Mouse (Mus musculus) forebrain, embryonic 14.5 days (tissue): ENCODE measurements around the gene Ddx41. TPM values are rescaled to one million over a fixed set of nuclear protein-coding genes. Genes with fewer than 3 reads are reported as not detected.
A peak's percentile ranks its signal among the peaks of the same experiment; 100 is the strongest.

Experiments used
- ATAC-seq: fragments of 200-750 bp; cut with Nextera tagmentation; 2 replicates; pipeline ENCODE4 v1.8.0; 2017; ENCODE audit warnings: mild to moderate bottlenecking, moderate library complexity
- DNase-seq: peaks from one replicate; pipeline ENCODE4 v3.0.0-alpha.2; 2015; ENCODE audit warnings: low spot score
- H3K27ac ChIP-seq: fragments of 300-500 bp; sonication (generic); 2 replicates; pipeline ENCODE4 v1.5.1; 2014; ENCODE audit warnings: low read depth, mild to moderate bottlenecking, control low read depth, low read length, moderate library complexity
- H3K27me3 ChIP-seq: fragments of 300-500 bp; sonication (generic); replicated peaks from 2 replicates; pipeline ENCODE4 v1.6.1; 2014; ENCODE audit warnings: low read length, control low read depth, mixed read lengths; ENCODE audit not compliant: control insufficient read depth, insufficient read depth
- H3K36me3 ChIP-seq: fragments of 300-500 bp; sonication (generic); 2 replicates; pipeline ENCODE4 v1.6.1; 2014; ENCODE audit warnings: low read length, control low read depth; ENCODE audit not compliant: control insufficient read depth, insufficient read depth
- H3K4me1 ChIP-seq: fragments of 300-500 bp; sonication (generic); 2 replicates; pipeline ENCODE4 v1.6.1; 2014; ENCODE audit warnings: antibody characterized with exemption, low read length, control low read depth; ENCODE audit not compliant: control insufficient read depth, insufficient read depth
- H3K4me2 ChIP-seq: fragments of 300-500 bp; sonication (generic); 2 replicates; pipeline ENCODE4 v1.6.1; 2014; ENCODE audit warnings: mild to moderate bottlenecking, control low read depth, low read length
- H3K4me3 ChIP-seq: fragments of 300-500 bp; sonication (generic); 2 replicates; pipeline ENCODE4 v1.5.1; 2014; ENCODE audit warnings: low read depth, low read length, control low read depth
- H3K9ac ChIP-seq: fragments of 300-500 bp; sonication (generic); 2 replicates; pipeline ENCODE4 v1.6.1; 2014; ENCODE audit warnings: mild to moderate bottlenecking, low read length, control low read depth, moderate library complexity
- H3K9me3 ChIP-seq: fragments of 300-500 bp; sonication (generic); replicated peaks from 2 replicates; pipeline ENCODE4 v1.6.1; 2016; ENCODE audit warnings: low read length, control low read depth, mixed read lengths; ENCODE audit not compliant: control insufficient read depth
- WGBS: fragments of 180-500 bp; shearing (Covaris S2); extraction: QIAGEN DNeasy Blood & Tissue Kit; methylation state at CpG from one replicate; pipeline ENCODE4 v1.1.7; 2014; 5-methylcytosine and 5-hydroxymethylcytosine counted together
- polyA plus RNA-seq: library from polyadenylated mRNA; unstranded; fragments of >200 nt; fragmentation: Nextera tagmentation; extraction: Ambion mirVana; gene quantifications from 2 replicates; pipeline ENCODE4 v1.2.1, GENCODE M21; 2014

The Ddx41 gene
- polyA plus RNA-seq, 1 experiment from 2014 or later: 75.7 TPM

- DNase-seq (no peak), ATAC-seq (no peak)
- Histone ChIP-seq H3K9me3 (no peaks in the 10 kb centered on the region), H3K27ac (no peak overlapping the region), H3K27me3 (no peaks in the 10 kb centered on the region), H3K36me3 (peaks cover 98% of the 10 kb centered on the region), H3K4me2 (no peak overlapping the region), H3K4me1 (no peaks in the 10 kb centered on the region), H3K4me3 (no peak overlapping the region), H3K9ac (no peak overlapping the region)
- WGBS: 96% methylated on average over 5 of the region's 5 CpGs
These were observed 12.0 kb upstream of the Ddx41 start for GRCm38 (mm10) chr13:55548426-55548825.

DNA sequence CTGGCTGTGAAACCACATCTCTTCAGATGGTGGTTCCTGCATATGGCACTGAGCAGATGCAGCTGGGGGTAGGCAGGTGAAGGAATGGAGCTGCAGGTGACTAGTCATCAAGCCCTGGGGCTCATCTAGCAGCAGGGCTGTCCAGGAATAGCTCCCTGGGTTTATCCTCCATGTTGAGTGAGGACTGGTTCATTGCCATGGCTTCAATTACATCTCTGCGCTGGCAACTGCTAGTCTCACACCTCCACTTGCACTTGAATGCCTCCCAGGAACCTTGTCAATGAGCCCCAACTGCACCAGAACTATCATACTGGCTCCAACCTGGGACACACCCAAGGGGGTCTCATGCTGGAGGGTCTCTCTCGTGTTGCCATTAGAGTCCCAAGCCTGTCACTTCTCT lies 11.5 kb upstream of the Ddx41 start:
- no peak overlapping the region for H3K9ac ChIP-seq
- no peak overlapping the region for H3K4me2 ChIP-seq
- 92% methylated on average over 2 of the region's 2 CpGs for WGBS
- no peak overlapping the region for H3K4me3 ChIP-seq
- H3K36me3 ChIP-seq: peaks cover 99% of the 10 kb centered on the region
- no peaks in the 10 kb centered on the region for H3K9me3 ChIP-seq
- DNase-seq: no peak
- no peak for ATAC-seq
- H3K4me1 ChIP-seq: no peaks in the 10 kb centered on the region
- no peaks in the 10 kb centered on the region for H3K27me3 ChIP-seq
- H3K27ac ChIP-seq: no peak overlapping the region

GRCm38 (mm10) chr13:55544792-55545191 lies 8.3 kb upstream of the Ddx41 start:
- ATAC-seq: no peak
- H3K9me3 ChIP-seq: no peaks in the 10 kb centered on the region
- DNase-seq: no peak
- no peak overlapping the region for H3K9ac ChIP-seq
- H3K27me3 ChIP-seq: no peaks in the 10 kb centered on the region
- H3K4me3 ChIP-seq: no peak overlapping the region
- no peaks in the 10 kb centered on the region for H3K4me1 ChIP-seq
- H3K27ac ChIP-seq: no peak overlapping the region
- WGBS: 94% methylated on average over 6 of the region's 6 CpGs
- H3K36me3 ChIP-seq: peaks cover 99% of the 10 kb centered on the region
- H3K4me2 ChIP-seq: no peak overlapping the region

DNA sequence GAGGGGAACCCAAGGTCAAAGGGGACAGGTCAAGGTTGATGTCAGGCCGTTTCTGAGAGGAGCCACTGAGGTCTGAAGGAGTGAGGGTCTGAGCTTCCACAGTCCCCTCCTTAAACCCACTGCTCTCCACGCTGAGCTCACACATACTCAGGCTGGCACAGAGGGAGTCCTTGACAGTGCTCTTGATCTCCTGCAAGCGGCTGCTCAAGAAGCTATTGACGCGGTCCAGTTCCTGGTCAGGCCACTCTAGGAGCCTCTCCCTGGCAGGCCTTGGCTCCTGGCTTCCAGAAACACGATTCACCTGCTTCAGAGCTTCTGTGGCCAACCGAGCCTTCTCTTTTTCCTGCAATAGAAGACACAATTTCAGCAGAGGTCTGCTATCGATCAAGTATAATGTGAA lies 7.0 kb upstream of the Ddx41 start:
- H3K9me3 ChIP-seq: no peaks in the 10 kb centered on the region
- H3K4me3 ChIP-seq: no peak overlapping the region
- H3K36me3 ChIP-seq: peaks cover 99% of the 10 kb centered on the region
- 91% methylated on average over 8 of the region's 8 CpGs for WGBS
- no peak overlapping the region for H3K9ac ChIP-seq
- H3K27ac ChIP-seq: no peak overlapping the region
- H3K27me3 ChIP-seq: no peaks in the 10 kb centered on the region
- no peak overlapping the region for H3K4me2 ChIP-seq
- ATAC-seq (no peak), DNase-seq (no peak)
- no peaks in the 10 kb centered on the region for H3K4me1 ChIP-seq

DNA sequence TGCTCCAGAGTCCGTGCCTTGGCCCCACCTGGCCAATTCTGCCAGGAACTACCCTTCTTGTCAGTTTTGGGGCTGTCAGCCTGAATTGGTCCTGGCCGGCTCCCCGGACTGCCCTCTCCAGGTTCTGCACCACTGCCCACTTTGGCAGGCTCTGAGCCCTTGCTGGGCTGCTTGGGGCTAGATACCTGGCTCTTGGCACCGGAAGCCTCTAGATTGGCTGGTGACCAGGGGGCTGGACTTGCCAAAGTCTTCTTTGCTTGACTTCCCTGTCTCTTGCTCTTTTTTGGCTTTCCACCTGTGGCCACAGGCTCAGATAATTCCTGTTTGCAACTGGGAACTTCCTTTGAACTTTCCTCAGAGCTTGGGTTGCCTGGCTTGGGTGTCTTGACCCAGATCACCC lies 6.4 kb upstream of the Ddx41 start:
- H3K27ac ChIP-seq: no peak overlapping the region
- H3K27me3 ChIP-seq: no peaks in the 10 kb centered on the region
- peaks cover 99% of the 10 kb centered on the region for H3K36me3 ChIP-seq
- ATAC-seq (no peak), DNase-seq (no peak)
- no peak overlapping the region for H3K9ac ChIP-seq
- H3K4me1 ChIP-seq: no peaks in the 10 kb centered on the region
- no peak overlapping the region for H3K4me2 ChIP-seq
- H3K9me3 ChIP-seq: no peaks in the 10 kb centered on the region
- 89% methylated on average over 4 of the region's 4 CpGs for WGBS
- no peak overlapping the region for H3K4me3 ChIP-seq

DNA sequence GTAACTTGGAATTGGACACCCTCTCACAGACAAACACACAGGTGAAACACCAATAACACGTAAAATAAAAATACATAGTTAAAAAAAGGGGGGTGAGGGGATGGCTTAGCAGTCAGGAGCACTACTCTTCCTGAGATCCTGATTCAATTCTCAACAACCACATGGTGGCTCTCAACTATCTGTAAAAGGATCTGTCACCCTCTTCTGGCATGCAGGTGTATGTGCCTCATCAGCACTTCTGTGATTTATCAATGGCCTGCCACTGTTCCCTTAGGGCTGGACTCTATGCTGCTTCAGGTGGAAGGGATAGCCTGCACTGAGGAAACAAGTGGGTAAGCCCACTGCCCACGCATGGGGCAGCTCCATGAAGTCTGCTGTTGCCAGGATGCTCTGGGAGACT lies 4.5 kb upstream of the Ddx41 start:
- WGBS: 88% methylated on average over 2 of the region's 2 CpGs
- no peak for ATAC-seq
- Histone ChIP-seq H3K9me3 (no peaks in the 10 kb centered on the region), H3K4me3 (no peak overlapping the region), H3K9ac (no peak overlapping the region), H3K27ac (no peak overlapping the region), H3K27me3 (no peaks in the 10 kb centered on the region), H3K4me2 (no peak overlapping the region), H3K4me1 (no peaks in the 10 kb centered on the region), H3K36me3 (peaks cover 86% of the 10 kb centered on the region)
- no peak for DNase-seq

GRCm38 (mm10) chr13:55535796-55536193 lies 663 bp downstream of the Ddx41 start:
- no peaks in the 10 kb centered on the region for H3K9me3 ChIP-seq
- H3K9ac ChIP-seq: peak overlapping the region; percentile 77
- H3K27me3 ChIP-seq: no peaks in the 10 kb centered on the region
- WGBS: 20% methylated on average over 17 of the region's 17 CpGs
- H3K4me2 ChIP-seq: peak overlapping the region; percentile 87
- ATAC-seq (no peak), DNase-seq (no peak)
- peaks cover 7% of the 10 kb centered on the region; the same call in 1 of the 2 replicates for H3K4me1 ChIP-seq
- H3K4me3 ChIP-seq: peak overlapping the region; percentile 77
- 0 out of 2 replicates have a peak overlapping the region, but pooled peaks have one; percentile 41 for H3K27ac ChIP-seq
- H3K36me3 ChIP-seq: peaks cover 78% of the 10 kb centered on the region

- Histone ChIP-seq H3K27ac (no peak overlapping the region), H3K4me2 (peak overlapping the region; percentile 87), H3K9me3 (no peaks in the 10 kb centered on the region), H3K36me3 (peaks cover 78% of the 10 kb centered on the region), H3K4me3 (peak overlapping the region; percentile 77), H3K9ac (no peak overlapping the region), H3K27me3 (no peaks in the 10 kb centered on the region), H3K4me1 (peaks cover 7% of the 10 kb centered on the region; the same call in 1 of the 2 replicates)
- ATAC-seq (no peak), DNase-seq (no peak)
- 95% methylated on average over 15 of the region's 15 CpGs for WGBS
These were observed 1.3 kb downstream of the Ddx41 start for GRCm38 (mm10) chr13:55535191-55535590.

DNA sequence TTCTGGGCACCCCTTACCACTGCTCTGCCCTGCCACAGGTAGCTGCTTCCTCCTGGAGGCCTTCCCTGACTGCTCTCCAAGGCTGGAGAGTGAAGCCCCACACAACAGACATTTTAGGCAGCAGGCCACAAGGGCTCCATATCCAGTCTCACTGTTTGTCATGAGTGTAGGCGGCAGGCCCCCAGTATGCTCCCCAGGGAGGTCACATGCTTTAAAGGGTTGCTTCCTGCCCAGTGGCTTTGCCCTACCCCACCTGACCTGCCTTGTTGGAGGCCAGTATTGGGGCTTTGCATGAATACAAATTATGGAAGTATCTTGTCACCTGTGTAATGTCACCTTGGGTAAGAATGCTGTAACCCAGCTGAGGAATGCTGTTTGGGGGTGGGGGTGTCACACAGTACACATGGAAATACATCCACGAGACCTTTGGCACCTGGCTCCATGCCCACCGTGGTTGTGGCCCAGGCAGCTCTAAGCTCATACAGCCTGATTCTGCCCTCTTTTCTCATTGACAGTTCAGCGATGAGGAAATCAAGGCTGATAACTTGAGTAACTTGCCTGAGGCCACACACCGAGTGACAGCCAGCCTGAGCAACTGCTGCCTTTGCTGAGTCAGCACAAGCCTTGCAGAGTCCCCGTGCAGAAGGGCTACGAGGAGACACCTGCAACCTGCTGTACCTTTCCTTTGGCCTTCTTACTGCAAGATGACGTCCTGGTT lies 7.1 kb downstream of the Ddx41 start, which contains the start of gene Dok3:
Gene Dok3 (minus strand): TSS at position 99 of the 718 bp plus-strand sequence.
- Histone ChIP-seq H3K9ac (no peak within 1 kb of the TSS), H3K36me3 (peaks cover 50% of the 10 kb centered on the region), H3K4me2 (no peak within 1 kb of the TSS), H3K27ac (no peak within 1 kb of the TSS), H3K9me3 (no peaks in the 10 kb centered on the region), H3K4me1 (no peaks in the 10 kb centered on the region), H3K4me3 (no peak within 1 kb of the TSS), H3K27me3 (no peaks in the 10 kb centered on the region)
- 85% methylated on average over 8 of the region's 8 CpGs for WGBS
- no peak for DNase-seq
- no peak for ATAC-seq
